Mouse (Mus musculus) megakaryocyte, embryonic 14.5 days (primary cell): ENCODE data around the gene Tdrd9. TPM values are rescaled to one million over a fixed set of nuclear protein-coding genes. Genes with fewer than 3 reads are reported as not detected.

Experiments
- H3K27me3 ChIP-seq: replicated peaks from 2 replicates; pipeline ENCODE3; 2012; ENCODE audit warnings: inconsistent platforms
- H3K36me3 ChIP-seq: replicated peaks from 2 replicates; pipeline ENCODE3; 2012; ENCODE audit warnings: low read length, inconsistent platforms, mixed read lengths
- H3K4me1 ChIP-seq: 2 replicates; pipeline ENCODE4 v1.6.1; 2012; ENCODE audit warnings: inconsistent platforms
- H3K4me3 ChIP-seq: replicated peaks from 2 replicates; pipeline ENCODE3; 2012; ENCODE audit warnings: moderate library complexity, mild to moderate bottlenecking, inconsistent platforms
- H3K9me3 ChIP-seq: 2 replicates; pipeline ENCODE4 v1.6.1; 2012; ENCODE audit warnings: inconsistent platforms
- FLI1 ChIP-seq: IDR thresholded peaks from 2 replicates; pipeline ENCODE4 v1.6.1; 2012; ENCODE audit warnings: low read length, inconsistent platforms, mixed read lengths
- GATA1 ChIP-seq: IDR thresholded peaks from 3 replicates; pipeline ENCODE4 v1.6.1; 2012; ENCODE audit warnings: mixed read lengths, low read length, inconsistent platforms, borderline replicate concordance
- polyA plus RNA-seq: library from polyadenylated mRNA; stranded (reverse); fragments of >175 nt; gene quantifications from 2 replicates; pipeline ENCODE4 v1.2.3, GENCODE M21; 2012; ENCODE audit warnings: low replicate concordance; ENCODE audit not compliant: insufficient read depth

Gene Tdrd9
- polyA plus RNA-seq, 1 experiment, result 0.30 TPM

- H3K36me3 ChIP-seq, result no peaks in the 10 kb centered on the region
- TF ChIP-seq FLI1 (no peak), GATA1 (no peak)
- no peaks in the 10 kb centered on the region for H3K4me1 ChIP-seq
- H3K9me3 ChIP-seq, result peaks cover 9% of the 10 kb centered on the region
- no peak overlapping the region for H3K4me3 ChIP-seq
- H3K27me3 ChIP-seq, result peaks cover 17% of the 10 kb centered on the region
Observed at GRCm38 (mm10) chr12:112079911-112080310, 108.6 kb downstream of the Tdrd9 start.

- peaks cover 21% of the 10 kb centered on the region for H3K27me3 ChIP-seq
- H3K4me1 ChIP-seq, result no peaks in the 10 kb centered on the region
- H3K36me3 ChIP-seq, result no peaks in the 10 kb centered on the region
- TF ChIP-seq GATA1 (no peak), FLI1 (no peak)
- peaks cover 16% of the 10 kb centered on the region for H3K9me3 ChIP-seq
- peak overlapping the region; percentile 23 for H3K4me3 ChIP-seq
Observed at GRCm38 (mm10) chr12:112080911-112081310, 109.6 kb downstream of the Tdrd9 start.

DNA sequence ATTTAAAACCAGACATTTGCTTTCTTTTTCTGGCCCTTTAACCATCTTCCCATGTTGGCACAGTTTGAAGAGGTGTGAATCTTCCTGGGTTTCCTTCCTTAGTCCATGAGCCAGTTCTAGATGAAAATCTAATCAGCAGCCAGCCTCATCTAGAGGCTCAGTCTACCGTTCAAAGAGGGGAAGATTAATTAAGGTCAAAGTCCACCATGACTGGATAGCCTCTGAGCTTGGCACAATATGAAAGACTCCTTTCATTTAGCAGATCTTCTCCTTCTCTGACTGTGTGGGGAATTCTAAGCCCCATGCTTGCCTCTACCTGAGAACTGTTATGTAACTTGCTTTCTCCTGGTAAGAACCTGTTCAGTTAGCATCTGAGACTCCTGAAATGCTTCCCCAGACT, 110.9 kb downstream of the Tdrd9 start:
- Histone ChIP-seq H3K4me1 (no peaks in the 10 kb centered on the region), H3K36me3 (no peaks in the 10 kb centered on the region), H3K9me3 (peaks cover 20% of the 10 kb centered on the region), H3K4me3 (no peak overlapping the region), H3K27me3 (peaks cover 28% of the 10 kb centered on the region)
- TF ChIP-seq FLI1, result no peak
- TF ChIP-seq GATA1, result no peak

GRCm38 (mm10) chr12:112086250-112086649, 114.9 kb downstream of the Tdrd9 start:
- peaks cover 36% of the 10 kb centered on the region for H3K27me3 ChIP-seq
- peaks cover 6% of the 10 kb centered on the region; the same call in 1 of the 2 replicates for H3K4me1 ChIP-seq
- H3K36me3 ChIP-seq, result no peaks in the 10 kb centered on the region
- TF ChIP-seq GATA1 (no peak), FLI1 (no peak)
- peaks cover 20% of the 10 kb centered on the region for H3K9me3 ChIP-seq
- H3K4me3 ChIP-seq, result no peak overlapping the region

GRCm38 (mm10) chr12:112086726-112087125, 115.4 kb downstream of the Tdrd9 start:
- peaks cover 20% of the 10 kb centered on the region for H3K9me3 ChIP-seq
- H3K4me3 ChIP-seq, result no peak overlapping the region
- TF ChIP-seq FLI1 (no peak), GATA1 (no peak)
- peaks cover 6% of the 10 kb centered on the region; the same call in 1 of the 2 replicates for H3K4me1 ChIP-seq
- peaks cover 38% of the 10 kb centered on the region for H3K27me3 ChIP-seq
- H3K36me3 ChIP-seq, result no peaks in the 10 kb centered on the region

GRCm38 (mm10) chr12:112088609-112089324, 117.4 kb downstream of the Tdrd9 start:
- Histone ChIP-seq H3K4me1 (peaks cover 6% of the 10 kb centered on the region; the same call in 1 of the 2 replicates), H3K27me3 (peaks cover 35% of the 10 kb centered on the region), H3K36me3 (no peaks in the 10 kb centered on the region), H3K9me3 (peaks cover 20% of the 10 kb centered on the region), H3K4me3 (no peak overlapping the region)
- TF ChIP-seq GATA1, result no peak
- TF ChIP-seq FLI1, result no peak

GRCm38 (mm10) chr12:112091054-112091453, 119.7 kb downstream of the Tdrd9 start:
- Histone ChIP-seq H3K4me1 (peaks cover 6% of the 10 kb centered on the region; the same call in 1 of the 2 replicates), H3K4me3 (no peak overlapping the region), H3K9me3 (peaks cover 3% of the 10 kb centered on the region; the same call in 1 of the 2 replicates), H3K36me3 (no peaks in the 10 kb centered on the region), H3K27me3 (peaks cover 33% of the 10 kb centered on the region)
- no peak for TF ChIP-seq GATA1
- TF ChIP-seq FLI1, result no peak

- no peaks in the 10 kb centered on the region for H3K9me3 ChIP-seq
- TF ChIP-seq FLI1 (no peak), GATA1 (no peak)
- H3K36me3 ChIP-seq, result no peaks in the 10 kb centered on the region
- no peak overlapping the region for H3K4me3 ChIP-seq
- H3K27me3 ChIP-seq, result peaks cover 32% of the 10 kb centered on the region
- peaks cover 11% of the 10 kb centered on the region; the same call in 1 of the 2 replicates for H3K4me1 ChIP-seq
Observed at GRCm38 (mm10) chr12:112094261-112094880, 123.0 kb downstream of the Tdrd9 start.

DNA sequence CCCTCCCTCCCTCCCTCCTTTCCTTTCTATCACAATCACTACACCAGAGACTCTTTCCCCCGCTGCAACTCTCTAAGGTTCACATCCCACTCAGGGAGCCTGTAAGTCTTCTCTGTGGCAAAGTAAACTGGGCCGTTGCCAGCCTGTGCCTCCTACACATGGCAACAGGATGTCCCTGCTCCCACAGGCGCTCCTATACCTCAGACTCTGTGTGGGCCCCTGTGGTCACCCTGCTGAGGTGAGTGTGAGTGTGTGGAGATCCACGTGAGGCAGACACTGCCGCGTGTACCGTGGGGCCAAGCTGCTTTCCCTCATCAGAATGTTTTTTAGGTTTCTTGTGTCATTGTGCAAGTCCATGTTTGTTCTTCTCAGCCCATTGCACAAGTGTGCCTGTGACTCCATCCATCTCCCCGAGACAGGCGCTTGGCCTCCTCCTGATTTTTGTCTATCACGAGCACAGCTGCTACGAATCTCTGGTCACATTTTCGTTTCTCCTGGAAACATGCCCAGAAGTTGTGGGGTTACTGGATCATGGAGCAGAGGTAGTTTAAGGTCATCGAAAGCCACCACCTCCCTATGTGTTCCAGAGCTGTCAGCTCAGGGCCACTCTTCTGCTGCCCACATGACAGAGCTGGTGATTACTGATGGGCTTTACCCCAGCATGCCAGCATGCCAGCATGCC, 124.8 kb downstream of the Tdrd9 start:
- H3K9me3 ChIP-seq, result no peaks in the 10 kb centered on the region
- no peak for TF ChIP-seq GATA1
- TF ChIP-seq FLI1, result no peak
- H3K36me3 ChIP-seq, result no peaks in the 10 kb centered on the region
- no peak overlapping the region for H3K4me3 ChIP-seq
- H3K4me1 ChIP-seq, result peaks cover 5% of the 10 kb centered on the region; the same call in 1 of the 2 replicates
- peaks cover 30% of the 10 kb centered on the region for H3K27me3 ChIP-seq
